Mouse (Mus musculus) MEL (cell line): ENCODE measurements around the gene Rora. TPM values are rescaled to one million over a fixed set of nuclear protein-coding genes. Genes with fewer than 3 reads are reported as not detected.
A peak's percentile ranks its signal among the peaks of the same experiment; 100 is the strongest.

Source experiments
- DNase-seq: peaks from one replicate; pipeline ENCODE4 v3.0.0; 2011; ENCODE audit warnings: low read depth, low spot score
- H3K27ac ChIP-seq: 2 replicates; pipeline ENCODE4 v1.5.1; 2012; ENCODE audit warnings: low read depth, mild to moderate bottlenecking, control low read depth, low read length, moderate library complexity; ENCODE audit not compliant: control insufficient read depth
- H3K27me3 ChIP-seq, 2 experiments: fragments of 150-350 bp in 1 of 2; sonication (generic) in 1 of 2; 2 replicates each; pipeline ENCODE4 v1.6.1; 2012; ENCODE audit warnings: low read length in 2 of 2, mild to moderate bottlenecking in 2 of 2, improper control_type of control experiment in 1 of 2, moderate library complexity in 1 of 2; ENCODE audit not compliant: insufficient read depth in 2 of 2, control insufficient read depth in 1 of 2
- H3K36me3 ChIP-seq, 2 experiments: 2 replicates each; pipeline ENCODE4 v1.6.1; 2012 to 2014; ENCODE audit warnings: low read length in 2 of 2, improper control_type of control experiment in 1 of 2, inconsistent platforms in 1 of 2, mild to moderate bottlenecking in 1 of 2; ENCODE audit not compliant: insufficient read depth in 2 of 2, control insufficient read depth in 1 of 2
- H3K4me1 ChIP-seq, 2 experiments: fragments of 150-350 bp in 1 of 2; sonication (generic) in 1 of 2; 2 replicates each; pipeline ENCODE4 v1.6.1; 2012; ENCODE audit warnings: low read length in 2 of 2, improper control_type of control experiment in 1 of 2, mild to moderate bottlenecking in 1 of 2; ENCODE audit not compliant: insufficient read depth in 2 of 2, control insufficient read depth in 1 of 2
- H3K4me3 ChIP-seq, 2 experiments: fragments of 150-350 bp in 1 of 2; sonication (generic) in 1 of 2; 2 replicates each; pipeline ENCODE4 v1.5.1; 2012; ENCODE audit warnings: low read depth in 2 of 2, low read length in 2 of 2, mild to moderate bottlenecking in 2 of 2, moderate library complexity in 2 of 2, control low read depth in 1 of 2, improper control_type of control experiment in 1 of 2; ENCODE audit not compliant: control insufficient read depth in 1 of 2, insufficient read depth in 1 of 2
- H3K79me2 ChIP-seq: 2 replicates; pipeline ENCODE4 v1.6.1; 2012; ENCODE audit warnings: mild to moderate bottlenecking, low read length, moderate library complexity; ENCODE audit not compliant: control insufficient read depth, poor library complexity, insufficient read depth
- H3K9ac ChIP-seq: 2 replicates; pipeline ENCODE4 v1.6.1; 2012; ENCODE audit warnings: low read depth, mild to moderate bottlenecking, control low read depth, low read length, moderate library complexity; ENCODE audit not compliant: control insufficient read depth, poor library complexity, severe bottlenecking
- H3K9me3 ChIP-seq: fragments of 150-350 bp; sonication (generic); replicated peaks from 2 replicates; pipeline ENCODE4 v1.6.1; 2012; ENCODE audit warnings: mild to moderate bottlenecking, low read length, improper control_type of control experiment, moderate library complexity; ENCODE audit not compliant: insufficient read depth
- CHD2 ChIP-seq: IDR thresholded peaks from 2 replicates; pipeline ENCODE4 v1.6.1; 2011; ENCODE audit warnings: low read length, improper control_type of control experiment
- CTCF ChIP-seq, 3 experiments: IDR thresholded peaks in 2 of 3; conservative IDR thresholded peaks in 1 of 3; 2 replicates each; pipeline ENCODE4 v1.5.1; 2011 to 2012; ENCODE audit warnings: low read length in 3 of 3, low read depth in 2 of 3, mild to moderate bottlenecking in 2 of 3, improper control_type of control experiment in 1 of 3, inconsistent platforms in 1 of 3, mixed read lengths in 1 of 3, moderate library complexity in 1 of 3; ENCODE audit not compliant: control insufficient read depth in 1 of 3, insufficient read depth in 1 of 3, poor library complexity in 1 of 3, severe bottlenecking in 1 of 3
- E2F4 ChIP-seq: IDR thresholded peaks from 2 replicates; pipeline ENCODE4 v1.6.1; 2011; ENCODE audit warnings: low read depth, low read length, improper control_type of control experiment, borderline replicate concordance
- ELF1 ChIP-seq: IDR thresholded peaks from 2 replicates; pipeline ENCODE4 v1.6.1; 2014; ENCODE audit warnings: low read depth, mild to moderate bottlenecking, inconsistent platforms, low read length, improper control_type of control experiment, moderate library complexity
- EP300 ChIP-seq, 2 experiments: IDR thresholded peaks; 2 replicates each; pipeline ENCODE4 v1.6.1; 2011; ENCODE audit warnings: improper control_type of control experiment in 2 of 2, low read length in 2 of 2, low read depth in 1 of 2, mild to moderate bottlenecking in 1 of 2
- ETS1 ChIP-seq: IDR thresholded peaks from 2 replicates; pipeline ENCODE4 v1.6.1; 2012; ENCODE audit warnings: low read depth, mild to moderate bottlenecking, inconsistent platforms, low read length, improper control_type of control experiment, moderate library complexity
- GATA1 ChIP-seq: IDR thresholded peaks from 2 replicates; pipeline ENCODE4 v1.6.1; 2011; ENCODE audit warnings: low read depth, low read length, improper control_type of control experiment
- KAT2A ChIP-seq: conservative IDR thresholded peaks from 2 replicates; pipeline ENCODE4 v1.6.1; 2012; ENCODE audit warnings: low read depth, low read length, improper control_type of control experiment, inconsistent platforms
- MAFK ChIP-seq: IDR thresholded peaks from 2 replicates; pipeline ENCODE4 v1.6.1; 2011; ENCODE audit warnings: low read depth, mild to moderate bottlenecking, low read length, improper control_type of control experiment, borderline replicate concordance
- MAX ChIP-seq: IDR thresholded peaks from 2 replicates; pipeline ENCODE4 v1.6.1; 2011; ENCODE audit warnings: low read length, improper control_type of control experiment
- MEF2A ChIP-seq: IDR thresholded peaks from 2 replicates; pipeline ENCODE4 v1.6.1; 2014; ENCODE audit warnings: low read depth, mild to moderate bottlenecking, inconsistent platforms, low read length, improper control_type of control experiment; ENCODE audit not compliant: poor library complexity, insufficient replicate concordance, severe bottlenecking; ENCODE audit errors: extremely low read depth
- MYC ChIP-seq: IDR thresholded peaks from 2 replicates; pipeline ENCODE4 v1.6.1; 2011; ENCODE audit warnings: low read depth, mild to moderate bottlenecking, low read length, improper control_type of control experiment, moderate library complexity
- NRF1 ChIP-seq: IDR thresholded peaks from 2 replicates; pipeline ENCODE4 v1.6.1; 2014; ENCODE audit warnings: low read depth, mild to moderate bottlenecking, inconsistent platforms, low read length, improper control_type of control experiment, moderate library complexity; ENCODE audit not compliant: poor library complexity, insufficient read depth, severe bottlenecking
- POLR2AphosphoS2 ChIP-seq: IDR thresholded peaks from 2 replicates; pipeline ENCODE4 v1.6.1; 2011; ENCODE audit warnings: low read length, improper control_type of control experiment
- POLR2AphosphoS5 ChIP-seq: IDR thresholded peaks from 2 replicates; pipeline ENCODE4 v1.6.1; 2012; ENCODE audit warnings: low read depth, borderline replicate concordance, mild to moderate bottlenecking, inconsistent platforms, low read length, moderate library complexity, mixed read lengths
- RAD21 ChIP-seq: IDR thresholded peaks from 2 replicates; pipeline ENCODE4 v1.6.1; 2011; ENCODE audit warnings: mild to moderate bottlenecking, low read depth, low read length, improper control_type of control experiment
- RCOR1 ChIP-seq: IDR thresholded peaks from 2 replicates; pipeline ENCODE4 v1.6.1; 2012; ENCODE audit warnings: low read depth, mild to moderate bottlenecking, inconsistent platforms, low read length, improper control_type of control experiment
- SIN3A ChIP-seq: IDR thresholded peaks from 2 replicates; pipeline ENCODE4 v1.6.1; 2012; ENCODE audit warnings: low read length, improper control_type of control experiment, inconsistent platforms
- SMC3 ChIP-seq: IDR thresholded peaks from 2 replicates; pipeline ENCODE4 v1.6.1; 2011; ENCODE audit warnings: low read depth, low read length, improper control_type of control experiment
- TAL1 ChIP-seq: IDR thresholded peaks from 2 replicates; pipeline ENCODE4 v1.6.1; 2012; ENCODE audit warnings: mild to moderate bottlenecking, inconsistent platforms, low read length, moderate library complexity, mixed read lengths
- TCF12 ChIP-seq: IDR thresholded peaks from 2 replicates; pipeline ENCODE4 v1.6.1; 2014; ENCODE audit warnings: low read depth, mild to moderate bottlenecking, inconsistent platforms, low read length, improper control_type of control experiment, moderate library complexity
- UBTF ChIP-seq: IDR thresholded peaks from 2 replicates; pipeline ENCODE4 v1.6.1; 2012; ENCODE audit warnings: low read depth, mild to moderate bottlenecking, inconsistent platforms, low read length, improper control_type of control experiment, moderate library complexity, borderline replicate concordance; ENCODE audit not compliant: insufficient read depth
- USF1 ChIP-seq: IDR thresholded peaks from 2 replicates; pipeline ENCODE4 v1.6.1; 2014; ENCODE audit warnings: low read depth, mild to moderate bottlenecking, inconsistent platforms, low read length, improper control_type of control experiment, moderate library complexity
- ZC3H11A ChIP-seq: IDR thresholded peaks from 2 replicates; pipeline ENCODE4 v1.6.1; 2012; ENCODE audit warnings: low read depth, mild to moderate bottlenecking, inconsistent platforms, low read length, improper control_type of control experiment
- polyA plus RNA-seq, 2 experiments: library from polyadenylated mRNA; stranded (reverse) in 1 of 2; unstranded in 1 of 2; fragments of >175 nt in 1 of 2; fragments of >200 nt in 1 of 2; gene quantifications; 2 replicates each; pipeline versions ENCODE4 v1.2.1 to v1.2.4; 2012; ENCODE audit warnings: low replicate concordance in 2 of 2, low read depth in 1 of 2; ENCODE audit not compliant: insufficient read length in 2 of 2, insufficient read depth in 1 of 2, missing spikeins in 1 of 2
- total RNA-seq: library from RNA; depleted of rRNA; stranded (reverse); fragments of 300-350 nt; gene quantifications from 2 replicates; pipeline ENCODE4 v1.2.3, GENCODE M21; 2012

Gene Rora
- total and polyA plus RNA-seq, 3 experiments: not detected

DNA sequence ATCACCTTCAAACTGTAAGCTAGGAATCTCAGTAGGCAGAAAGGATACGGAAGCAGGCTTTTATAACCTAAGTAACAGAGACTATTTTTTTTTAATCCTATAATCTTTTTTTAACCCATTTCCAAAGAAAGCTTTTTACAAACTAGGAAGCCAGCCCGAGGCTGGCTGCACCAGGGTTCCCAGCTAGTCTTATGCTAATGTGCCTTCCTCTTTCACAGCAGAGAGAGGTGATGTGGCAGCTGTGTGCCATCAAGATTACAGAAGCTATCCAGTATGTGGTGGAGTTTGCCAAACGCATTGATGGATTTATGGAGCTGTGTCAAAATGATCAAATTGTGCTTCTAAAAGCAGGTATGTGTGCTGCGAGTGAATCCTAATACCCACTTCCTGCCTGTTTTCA lies 719.3 kb downstream of the Rora start:
- H3K4me3 ChIP-seq: no peak overlapping the region
- H3K36me3 ChIP-seq: peaks cover 0 to 2% of the 10 kb centered on the region in 2 experiments; a peak in 2 of 4 replicates
- H3K27ac ChIP-seq: no peak overlapping the region
- H3K9ac ChIP-seq: no peak overlapping the region
- H3K4me1 ChIP-seq: peaks cover 0 to 9% of the 10 kb centered on the region in 2 experiments; a peak in 3 of 4 replicates
- peaks cover 0 to 1% of the 10 kb centered on the region in 2 experiments; a peak in 1 of 4 replicates for H3K27me3 ChIP-seq
- TF ChIP-seq USF1 (no peak), MEF2A (no peak), SMC3 (no peak)
- TF ChIP-seq, all 39 proteins: peak for 0
- Histone ChIP-seq H3K9me3 (no peaks in the 10 kb centered on the region), H3K79me2 (no peaks in the 10 kb centered on the region)
- DNase-seq: no peak

DNA sequence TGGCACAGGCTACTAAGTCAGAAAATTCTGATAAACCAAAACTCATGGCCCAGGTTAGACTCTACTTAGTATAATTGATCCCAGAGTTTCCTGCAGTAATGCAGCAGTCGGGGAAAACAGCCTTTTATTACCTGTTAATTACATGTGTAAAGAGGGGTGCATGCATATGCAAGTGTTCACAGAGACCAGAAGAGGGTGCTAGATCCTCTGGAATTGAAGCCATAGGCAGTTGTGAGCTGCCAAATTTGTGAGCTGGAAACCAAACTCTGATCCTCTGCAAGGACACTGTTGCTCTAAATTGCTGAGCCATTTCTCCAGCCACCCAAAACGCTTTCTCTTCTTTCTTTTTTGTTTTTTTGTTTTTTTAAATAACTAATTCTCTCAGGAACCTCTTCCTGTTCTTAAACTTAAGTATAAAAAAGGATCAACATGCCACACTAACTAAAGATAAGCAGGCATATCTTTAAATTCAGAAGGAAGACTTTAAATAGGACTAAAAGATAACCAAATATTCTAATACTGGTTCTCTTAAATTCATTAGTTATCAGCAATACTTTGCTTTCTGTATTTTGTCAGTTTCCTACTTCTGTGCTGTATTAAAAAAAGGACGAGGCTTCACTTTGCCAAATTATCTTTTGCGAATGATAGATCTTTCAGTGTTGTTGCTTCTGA lies 723.5 kb downstream of the Rora start:
- peaks cover 0 to 3% of the 10 kb centered on the region in 2 experiments; a peak in 2 of 4 replicates for H3K36me3 ChIP-seq
- H3K4me1 ChIP-seq: peaks cover 0 to 9% of the 10 kb centered on the region in 2 experiments; a peak in 3 of 4 replicates
- TF ChIP-seq TAL1 (no peak), EP300 (IDR thresholded peaks at IDR 0.05; ENCODE audit: low read depth in 1 of 2, low read length in 2 of 2) (peak; percentile 23 to 59; a peak in 2 of 4 replicates), SIN3A (peak; percentile 38; the same call in 1 of the 2 replicates), CHD2 (no peak), KAT2A (no peak), UBTF (no peak), MEF2A (peak; percentile 85; the same call in 1 of the 2 replicates), POLR2AphosphoS5 (no peak), SMC3 (peak; percentile 85), CTCF (IDR thresholded peaks at IDR 0.05 in 2 of 3, conservative IDR thresholded peaks at IDR 0.05 in 1 of 3; ENCODE audit: control insufficient read depth in 1 of 3, insufficient read depth in 1 of 3, low read depth in 2 of 3, low read length in 3 of 3, poor library complexity in 1 of 3, severe bottlenecking in 1 of 3) (peak; percentile 56 to 90 (median 72)), POLR2AphosphoS2 (no peak), MYC (no peak), MAX (0 out of 2 replicates have a peak, but pooled peaks have one; percentile 18), NRF1 (0 out of 2 replicates have a peak, but pooled peaks have one; percentile 5), GATA1 (peak; percentile 62), MAFK (no peak), ELF1 (no peak), ZC3H11A (peak; percentile 79), E2F4 (no peak), TCF12 (peak; percentile 59; the same call in 1 of the 2 replicates), RCOR1 (0 out of 2 replicates have a peak, but pooled peaks have one; percentile 10), ETS1 (peak; percentile 4; the same call in 1 of the 2 replicates), RAD21 (peak; percentile 92)
- TF ChIP-seq, all 39 proteins: peak for 13
- peak; percentile 83 for DNase-seq
- no peak overlapping the region; the same call in 1 of the 2 replicates for H3K27ac ChIP-seq
- H3K4me3 ChIP-seq: peak overlapping the region in 1 of 2 experiments; percentile 7; a peak in 1 of 4 replicates
- H3K79me2 ChIP-seq: no peaks in the 10 kb centered on the region
- H3K9me3 ChIP-seq: no peaks in the 10 kb centered on the region
- 0 out of 4 replicates have a peak, but pooled peaks cover 0 to 4% of the 10 kb centered on the region in 2 experiments for H3K27me3 ChIP-seq
- no peak overlapping the region for H3K9ac ChIP-seq
